Mouse (Mus musculus): ENCODE measurements around the gene Junb.

The Junb gene

DNA sequence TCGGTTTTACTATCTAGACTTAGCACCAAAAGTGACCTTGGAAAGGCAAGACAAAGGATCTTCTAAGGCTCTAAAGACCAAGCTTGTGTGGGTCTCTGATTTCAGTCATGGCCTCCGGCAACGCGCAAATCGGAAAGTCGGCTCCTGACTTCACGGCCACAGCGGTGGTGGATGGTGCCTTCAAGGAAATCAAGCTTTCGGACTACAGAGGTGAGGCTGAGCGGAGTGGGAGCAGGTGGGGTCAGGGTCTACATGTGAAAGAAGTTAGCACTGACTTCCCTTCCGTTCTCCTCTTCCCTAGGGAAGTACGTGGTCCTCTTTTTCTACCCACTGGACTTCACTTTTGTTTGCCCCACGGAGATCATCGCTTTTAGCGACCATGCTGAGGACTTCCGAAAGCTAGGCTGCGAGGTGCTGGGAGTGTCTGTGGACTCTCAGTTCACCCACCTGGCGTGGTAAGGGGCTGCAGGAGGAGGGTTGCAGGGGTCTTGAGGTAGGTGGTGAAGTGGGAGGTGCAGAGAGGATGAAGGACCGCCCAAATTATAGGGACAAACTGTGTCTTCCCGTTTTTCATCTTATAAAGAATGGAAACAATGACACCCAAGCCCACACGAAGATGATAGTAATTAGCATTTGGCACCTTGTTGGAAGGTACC, 8.3 kb downstream of the Junb start:
- peak; percentile 32 for DNase-seq

DNA sequence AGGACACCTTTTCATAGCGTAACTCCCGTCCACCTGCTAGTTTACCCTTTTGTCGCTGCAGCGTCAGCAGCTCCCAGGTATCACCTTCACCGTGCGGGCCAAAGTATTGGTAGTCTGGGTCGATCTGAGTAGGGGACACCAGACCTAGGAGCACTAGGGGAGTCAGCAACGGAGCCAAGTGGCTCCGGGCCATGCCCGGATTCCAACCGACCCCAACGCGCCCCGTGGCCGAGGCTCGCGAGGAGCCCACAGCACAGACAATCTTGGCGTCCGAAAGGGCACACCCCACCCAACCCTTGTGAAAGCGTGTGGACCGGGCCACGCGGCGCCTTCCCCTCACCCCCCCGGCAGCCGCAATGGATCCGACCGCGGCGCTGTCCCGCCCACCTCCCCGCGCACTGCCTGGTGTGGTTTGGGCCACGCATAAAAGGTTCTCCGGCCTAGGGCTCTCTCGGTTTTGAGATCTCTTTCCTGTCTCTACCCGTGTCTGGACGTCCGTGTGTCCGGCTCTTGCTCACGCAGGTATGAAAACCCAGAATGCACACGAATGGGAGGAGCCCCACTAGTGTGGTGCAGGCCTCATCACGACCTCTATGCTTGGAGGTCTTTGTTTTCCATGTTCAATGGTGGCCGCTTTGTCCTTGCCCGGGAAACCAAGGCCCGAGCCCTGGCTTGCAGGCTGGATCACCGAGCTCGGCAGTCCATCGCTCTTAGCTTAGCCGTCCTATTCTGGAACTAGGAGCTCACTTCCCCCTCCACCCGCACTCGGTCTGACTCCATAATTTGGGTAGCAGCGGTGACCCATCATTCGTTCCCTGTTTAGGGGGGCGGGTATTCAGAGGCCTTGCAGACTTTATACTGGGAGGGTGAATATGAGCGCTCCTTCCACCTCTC, 9.0 kb downstream of the Junb start, which contains the start of the genes Gm49661, Prdx2 and Rnaseh2a:
Gene Gm49661 (minus strand): TSS at position 193 of the 894 bp plus-strand sequence.
Gene Prdx2 (plus strand): TSS at position 347 of the 894 bp plus-strand sequence.
Gene Rnaseh2a (minus strand): TSS at position 527 of the 894 bp plus-strand sequence.
- peak; percentile 81 for DNase-seq

DNA sequence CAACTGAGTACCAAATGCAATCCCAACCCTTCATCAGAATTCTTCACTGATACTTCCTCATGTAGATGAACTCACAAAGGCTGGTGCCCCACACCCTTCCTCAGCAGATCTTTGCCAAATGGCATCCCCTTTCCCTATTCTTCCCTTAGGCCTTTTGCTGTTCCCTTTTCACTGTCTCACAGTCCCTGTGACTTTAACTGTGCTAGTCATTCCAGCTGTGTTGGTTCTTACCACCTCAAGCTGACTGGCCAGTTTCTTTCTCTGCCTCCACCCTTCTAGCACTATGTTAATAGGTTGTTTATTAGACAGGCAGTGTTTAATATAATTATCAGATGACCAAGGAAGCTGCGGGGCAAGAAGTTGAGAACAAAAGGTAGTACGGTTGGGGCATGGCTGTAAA, 9.9 kb downstream of the Junb start:
- DNase-seq = no peak

DNA sequence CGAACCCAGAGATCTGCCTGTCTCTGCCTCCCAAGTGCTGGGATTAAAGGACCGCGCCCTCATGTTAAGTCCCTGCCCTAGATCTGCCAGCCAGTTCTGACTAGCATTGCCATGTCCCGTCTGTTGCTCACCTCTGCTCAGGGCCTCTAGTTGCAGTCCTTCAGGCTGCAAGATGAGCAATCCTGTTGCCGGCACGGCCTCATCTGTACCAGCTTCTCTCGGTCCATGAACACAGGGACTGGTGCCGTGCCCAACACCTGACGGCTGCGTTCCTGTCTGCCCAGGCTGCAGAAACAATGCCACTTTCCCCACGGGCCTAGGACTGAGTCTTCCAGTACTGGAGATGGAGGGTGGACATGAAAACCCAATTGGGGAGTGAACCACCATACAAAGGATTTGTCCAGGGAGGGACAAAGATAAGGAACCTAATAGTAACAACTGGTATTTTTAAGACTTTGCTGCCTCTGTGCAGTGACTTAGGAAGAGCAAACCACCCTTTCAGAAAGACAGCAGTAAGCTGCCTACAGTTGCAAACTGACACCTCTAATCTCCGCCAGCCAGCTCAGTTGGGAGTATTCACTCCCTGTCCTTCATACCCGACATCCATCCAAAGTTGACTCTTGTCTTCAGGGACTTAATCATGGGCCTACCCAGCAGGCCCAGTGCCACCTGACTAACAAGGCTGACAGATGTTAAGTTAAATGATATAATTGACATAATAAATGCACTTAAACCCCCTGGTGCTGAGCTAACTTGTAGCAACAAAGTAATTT, 10.8 kb downstream of the Junb start:
- no peak for DNase-seq

DNA sequence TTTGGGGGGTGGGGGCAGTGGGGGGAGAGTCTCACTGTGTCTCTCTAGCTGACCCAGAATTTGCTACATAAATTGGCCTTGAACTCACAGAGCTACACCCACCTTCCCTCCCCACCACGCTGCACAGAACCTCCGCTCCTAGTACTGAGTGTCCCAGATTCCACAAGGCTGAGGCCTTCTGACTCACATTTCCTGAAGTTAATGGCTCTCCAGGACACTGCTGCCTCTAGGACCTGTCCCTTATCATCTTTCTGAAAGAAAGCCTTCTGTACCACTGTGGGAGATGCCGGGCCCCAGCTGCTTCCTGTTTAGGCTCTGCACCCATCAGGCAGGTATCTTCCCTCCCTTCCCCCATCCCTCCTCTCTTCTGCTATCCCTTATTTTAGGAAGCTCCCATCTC, 11.9 kb downstream of the Junb start:
- peak; percentile 54 for DNase-seq

DNA sequence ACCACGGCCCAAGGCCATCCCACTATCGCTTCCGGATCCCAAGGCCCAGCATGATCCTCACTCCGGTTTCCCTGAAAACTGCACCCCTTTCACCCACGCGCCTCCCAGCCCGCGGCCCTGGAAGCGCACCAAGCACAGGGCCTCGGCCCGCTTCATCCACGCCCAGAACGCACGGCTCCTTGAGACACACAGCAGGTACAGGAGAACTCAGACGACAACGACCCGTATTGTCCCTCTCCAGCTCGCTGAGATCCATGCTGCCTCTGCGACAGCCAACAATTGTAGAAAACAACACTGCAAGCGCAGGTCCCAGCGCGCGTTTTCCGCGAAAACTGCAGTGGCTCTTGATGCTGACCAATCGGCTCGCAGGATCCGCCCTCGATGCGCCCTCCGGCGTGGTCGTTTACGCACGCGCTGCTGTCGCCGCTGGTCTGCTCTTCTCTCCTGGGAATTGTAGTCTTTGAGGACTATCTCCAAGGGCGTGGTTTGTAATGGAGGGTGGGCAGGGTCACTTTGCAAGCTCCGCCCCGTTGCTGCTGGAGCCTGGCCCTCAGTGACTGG, 12.7 kb downstream of the Junb start:
- DNase-seq = peak; percentile 90

DNA sequence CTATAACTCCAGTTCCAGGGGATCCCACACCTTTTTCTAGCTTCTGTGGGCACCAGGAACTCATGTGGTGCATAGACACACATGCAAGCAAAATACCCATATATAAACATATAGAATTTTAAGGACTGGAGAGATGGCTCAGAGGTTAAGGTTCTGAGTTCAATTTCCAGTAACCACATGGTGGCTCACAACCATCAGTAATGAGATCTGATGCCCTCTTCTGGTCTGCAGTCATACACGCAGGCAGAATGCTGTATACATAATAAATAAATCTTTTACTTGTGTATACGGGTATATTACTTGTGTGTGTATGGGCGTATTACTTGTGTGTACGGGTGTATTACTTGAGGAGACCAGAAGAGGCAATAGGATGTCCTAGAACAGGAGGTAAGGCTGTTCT, 14.6 kb downstream of the Junb start:
- DNase-seq = no peak

DNA sequence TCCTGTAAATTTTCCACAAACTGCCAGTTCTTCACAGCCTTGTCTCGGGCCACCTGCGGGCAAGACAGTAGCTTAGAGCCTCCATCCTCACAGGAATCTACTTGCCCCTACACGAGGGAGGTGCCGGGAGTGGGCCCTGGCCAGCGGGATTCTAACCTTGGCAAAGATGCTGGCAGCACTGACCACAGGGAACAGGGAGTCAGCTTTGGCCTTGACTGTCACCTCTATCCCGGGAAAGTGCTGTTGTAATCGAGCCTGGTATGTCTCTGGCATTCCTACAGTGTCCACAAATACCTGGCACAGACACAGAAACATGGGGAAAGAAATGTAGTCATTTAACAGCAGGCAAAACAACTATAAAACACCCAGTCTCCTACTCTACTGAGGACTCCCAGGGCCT, 18.7 kb downstream of the Junb start:
- no peak for DNase-seq

DNA sequence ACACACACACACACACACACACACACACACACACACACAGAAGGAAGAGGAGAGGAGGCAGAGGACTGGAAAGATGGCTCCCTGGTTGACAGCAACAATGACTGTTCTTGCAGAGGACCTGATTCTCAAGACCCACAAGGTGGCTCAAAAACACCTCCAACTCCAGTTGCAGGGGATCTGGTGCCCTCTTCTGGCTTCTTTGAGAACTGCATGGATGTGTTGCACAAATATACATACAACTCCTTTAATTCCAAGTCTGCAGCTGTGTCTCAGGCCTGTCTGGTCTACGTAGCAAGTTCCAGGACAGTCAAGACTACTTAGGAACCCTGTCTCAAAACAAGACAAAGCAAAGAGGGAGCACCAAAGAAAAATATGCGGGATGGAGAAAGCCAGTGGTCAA, 21.8 kb downstream of the Junb start:
- peak; percentile 87 for DNase-seq

DNA sequence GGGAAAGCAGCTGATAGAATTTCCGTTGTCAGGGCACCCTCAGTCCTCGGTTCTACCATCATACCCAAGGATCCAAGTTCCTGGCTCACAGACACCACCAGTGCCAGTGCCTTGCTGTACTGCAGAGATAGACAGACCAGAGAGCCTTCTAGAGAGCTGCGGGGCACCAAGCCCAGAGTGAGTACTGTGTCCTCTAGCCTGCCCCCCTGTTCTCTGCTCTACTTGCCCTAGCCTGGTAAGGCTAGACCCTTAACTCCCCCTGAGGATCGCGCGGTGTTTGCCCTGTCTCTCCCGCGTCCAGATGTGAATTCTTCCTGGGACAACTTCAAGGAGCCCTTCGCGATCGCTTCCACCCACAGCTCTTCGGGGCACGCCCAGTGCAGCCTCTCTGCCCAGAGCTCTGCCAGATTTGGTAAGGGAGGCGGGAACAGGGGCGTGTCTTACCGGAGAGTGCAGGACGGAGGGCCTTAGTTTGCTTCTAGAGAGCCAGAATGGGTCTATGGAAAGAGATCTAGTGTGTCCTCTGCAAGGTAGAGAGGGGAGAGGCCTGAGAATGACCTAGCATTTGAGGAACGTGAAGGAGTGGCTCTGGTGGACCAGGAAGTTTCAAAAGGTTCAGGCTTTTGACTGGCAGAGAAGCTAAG, 25.8 kb downstream of the Junb start:
- DNase-seq = no peak

DNA sequence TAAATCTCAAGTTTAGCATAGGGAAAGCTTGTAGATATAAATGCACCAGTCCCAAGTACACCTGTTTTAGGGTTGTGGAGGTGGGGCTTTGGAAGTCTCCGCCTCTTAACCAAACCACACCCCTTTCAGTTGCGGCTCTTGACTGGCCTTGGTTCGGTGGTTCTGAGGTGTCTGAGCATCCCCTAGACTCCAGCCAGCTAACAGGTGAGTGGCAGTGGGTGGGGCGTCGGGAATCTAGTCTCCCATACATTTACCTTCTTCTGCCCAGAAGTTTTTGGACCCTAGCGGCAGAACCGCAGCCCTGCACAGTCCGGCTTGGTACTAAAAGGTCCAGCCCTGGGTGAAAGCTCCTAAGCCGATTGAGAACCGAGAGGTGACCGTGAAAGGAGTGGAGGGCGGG, 28.8 kb downstream of the Junb start:
- no peak for DNase-seq

DNA sequence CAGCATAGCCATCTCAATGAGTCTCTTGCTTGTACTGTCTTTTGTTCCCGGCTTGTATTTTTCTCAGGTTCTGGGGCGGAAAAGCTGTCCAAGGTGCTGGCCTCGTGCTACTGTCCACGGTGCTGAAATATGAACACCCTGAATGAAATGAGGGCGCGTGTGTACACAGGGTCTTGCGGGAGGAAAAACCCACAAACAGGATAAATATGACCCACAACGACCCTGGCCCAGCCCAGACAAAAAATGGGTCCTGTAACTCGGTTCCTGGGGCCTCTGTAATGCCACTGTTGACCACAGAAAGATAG, 31.3 kb downstream of the Junb start:
- DNase-seq = peak; percentile 68

DNA sequence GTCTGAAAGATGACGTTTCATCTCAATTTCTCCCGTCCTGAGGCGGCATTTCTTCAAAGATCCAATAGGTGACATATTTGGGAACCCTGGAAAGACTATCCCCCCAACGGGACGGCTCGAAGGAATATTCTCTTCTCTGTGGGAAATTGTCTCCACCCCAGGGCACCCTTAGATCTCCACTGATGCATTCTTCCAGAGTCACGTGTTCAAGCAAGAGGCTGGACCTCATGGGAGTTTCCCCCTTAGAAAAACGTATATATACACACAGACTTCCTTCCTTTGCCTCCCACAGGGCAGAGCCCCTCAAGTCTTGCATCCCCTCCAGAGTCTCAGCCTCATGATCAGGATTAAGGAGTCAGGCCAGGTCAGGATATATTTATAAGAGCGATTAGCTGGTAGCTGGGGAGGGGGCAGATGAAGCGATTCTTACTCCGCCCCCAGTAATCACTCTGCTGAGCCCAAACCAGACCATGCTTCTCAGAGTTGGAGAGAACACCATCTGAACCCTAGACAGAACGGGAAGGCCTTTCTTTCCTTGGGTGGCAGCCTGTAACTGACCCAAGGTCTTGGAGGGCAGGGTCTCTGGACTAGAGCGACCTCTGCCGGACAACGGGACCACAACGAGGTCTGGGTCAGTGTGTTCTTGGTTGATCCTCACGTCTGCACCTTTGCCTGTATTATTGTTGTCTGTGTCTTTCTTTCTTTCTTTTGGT, 31.8 kb downstream of the Junb start, which contains the start of gene Rtbdn:
Gene Rtbdn (plus strand): TSS at position 464 of the 713 bp plus-strand sequence.
- DNase-seq = no peak

DNA sequence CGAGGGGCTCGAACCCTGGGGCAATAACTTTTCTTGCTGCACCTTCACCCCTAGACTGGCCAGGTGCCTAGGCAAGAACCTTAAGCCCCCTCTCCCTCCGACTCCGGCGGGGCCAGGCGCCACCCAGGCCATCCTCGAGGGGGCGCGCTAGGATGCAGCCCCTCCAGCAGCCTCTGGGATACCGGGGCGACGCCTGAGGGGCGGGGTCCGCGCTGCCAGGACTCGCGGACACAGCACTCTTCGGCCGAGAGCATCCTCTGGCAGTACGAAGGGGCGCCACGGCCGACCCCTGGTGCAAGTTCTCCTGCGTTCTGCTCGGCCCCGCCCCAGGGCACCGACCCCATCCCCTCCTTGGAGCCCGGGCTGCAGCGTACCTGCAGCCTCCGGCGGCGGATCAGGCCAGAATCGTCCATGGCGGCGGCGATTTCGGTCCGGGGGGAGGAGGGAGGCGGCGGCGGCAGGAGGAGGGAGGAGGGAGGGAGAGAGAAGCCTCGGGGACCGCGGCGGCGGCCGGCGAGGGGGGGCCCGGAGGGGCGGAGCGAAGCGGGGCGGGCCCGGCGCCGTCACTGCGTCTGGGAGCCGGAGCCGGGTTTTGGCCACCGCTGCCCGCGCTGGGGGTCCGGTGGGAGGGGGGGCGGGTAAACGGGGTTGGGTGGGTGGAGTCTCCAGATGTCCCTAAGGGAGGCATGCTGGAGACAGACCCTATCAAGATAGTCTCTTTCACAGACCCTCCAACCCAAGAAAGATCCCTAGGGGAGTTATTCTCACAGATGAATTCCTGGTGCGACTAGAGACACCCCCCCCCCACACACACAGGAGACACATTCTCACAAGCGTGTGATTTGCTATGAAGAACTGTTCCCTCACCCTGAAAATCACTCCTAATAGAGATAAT, 32.6 kb downstream of the Junb start:
- DNase-seq = peak; percentile 61

DNA sequence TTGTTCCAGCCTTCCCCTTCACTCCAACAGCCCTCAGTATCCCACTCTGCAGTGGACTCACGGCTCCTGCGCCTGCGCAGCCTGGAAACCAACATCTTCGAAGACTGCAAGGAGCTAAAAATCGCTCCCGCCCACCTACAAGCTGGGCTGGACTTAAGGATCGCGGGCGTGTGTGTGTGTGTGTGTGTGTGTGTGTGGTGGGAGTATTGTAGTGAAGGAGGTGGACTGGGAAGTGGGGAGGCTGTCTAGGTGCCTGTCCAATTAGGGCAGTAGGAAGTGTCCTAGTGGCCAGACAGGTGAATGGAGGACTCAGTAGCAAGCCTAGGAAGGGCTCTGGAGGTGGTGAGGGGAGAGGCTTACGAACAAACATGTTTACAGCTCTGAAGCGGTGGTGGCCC, 33.3 kb downstream of the Junb start:
- DNase-seq = no peak

DNA sequence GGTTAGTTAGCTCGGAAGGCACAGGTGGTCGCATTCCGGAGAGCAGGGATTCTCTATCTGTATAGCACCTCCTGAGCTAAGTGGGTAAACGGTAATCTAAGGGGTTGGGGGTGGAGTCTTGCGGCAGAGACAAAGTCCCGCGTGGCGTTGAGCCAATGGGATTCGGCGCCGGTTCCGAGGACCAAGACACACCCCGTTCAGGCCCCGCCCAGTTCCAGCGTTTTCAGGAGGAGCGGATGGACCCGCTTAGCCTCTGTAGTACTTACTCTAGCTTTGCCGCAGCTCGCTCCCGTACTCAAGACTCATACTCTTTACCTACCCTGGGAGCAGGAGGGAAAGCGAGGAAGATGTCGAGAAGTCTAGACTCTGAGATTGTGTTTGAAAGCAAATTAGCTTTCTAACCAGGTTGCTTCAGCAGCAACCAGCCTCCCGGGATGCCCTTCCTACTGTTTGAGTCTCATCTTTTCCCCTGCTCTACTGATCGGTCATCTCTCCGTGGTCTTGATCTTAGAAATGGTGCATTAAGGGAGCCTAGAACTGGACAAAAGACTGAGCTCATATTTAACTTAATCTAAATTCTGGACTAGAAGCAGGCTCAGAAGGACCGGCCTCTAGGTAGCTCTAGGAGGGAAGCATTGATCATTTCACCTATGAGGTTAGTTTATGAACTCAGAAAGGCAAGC, 33.9 kb downstream of the Junb start:
- DNase-seq = peak; percentile 75

DNA sequence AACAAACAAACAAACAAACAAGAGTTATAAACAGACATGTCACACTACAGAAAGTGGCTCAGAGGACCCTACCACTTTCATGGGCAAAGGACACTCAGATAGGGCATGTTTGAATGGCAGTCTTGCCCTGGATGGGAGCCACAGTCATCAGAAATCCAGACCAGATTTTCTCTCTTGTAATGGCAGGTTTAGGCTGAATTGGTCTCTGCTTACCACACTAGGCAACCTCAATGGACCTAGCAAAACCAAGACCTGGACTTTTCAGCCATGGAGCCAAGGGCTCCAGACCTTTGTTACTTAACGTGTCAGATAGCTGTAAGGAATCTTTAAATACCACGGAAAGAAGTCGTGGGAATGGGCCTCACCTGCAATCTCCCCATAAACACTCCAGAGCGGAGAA, 34.8 kb downstream of the Junb start:
- DNase-seq = no peak

DNA sequence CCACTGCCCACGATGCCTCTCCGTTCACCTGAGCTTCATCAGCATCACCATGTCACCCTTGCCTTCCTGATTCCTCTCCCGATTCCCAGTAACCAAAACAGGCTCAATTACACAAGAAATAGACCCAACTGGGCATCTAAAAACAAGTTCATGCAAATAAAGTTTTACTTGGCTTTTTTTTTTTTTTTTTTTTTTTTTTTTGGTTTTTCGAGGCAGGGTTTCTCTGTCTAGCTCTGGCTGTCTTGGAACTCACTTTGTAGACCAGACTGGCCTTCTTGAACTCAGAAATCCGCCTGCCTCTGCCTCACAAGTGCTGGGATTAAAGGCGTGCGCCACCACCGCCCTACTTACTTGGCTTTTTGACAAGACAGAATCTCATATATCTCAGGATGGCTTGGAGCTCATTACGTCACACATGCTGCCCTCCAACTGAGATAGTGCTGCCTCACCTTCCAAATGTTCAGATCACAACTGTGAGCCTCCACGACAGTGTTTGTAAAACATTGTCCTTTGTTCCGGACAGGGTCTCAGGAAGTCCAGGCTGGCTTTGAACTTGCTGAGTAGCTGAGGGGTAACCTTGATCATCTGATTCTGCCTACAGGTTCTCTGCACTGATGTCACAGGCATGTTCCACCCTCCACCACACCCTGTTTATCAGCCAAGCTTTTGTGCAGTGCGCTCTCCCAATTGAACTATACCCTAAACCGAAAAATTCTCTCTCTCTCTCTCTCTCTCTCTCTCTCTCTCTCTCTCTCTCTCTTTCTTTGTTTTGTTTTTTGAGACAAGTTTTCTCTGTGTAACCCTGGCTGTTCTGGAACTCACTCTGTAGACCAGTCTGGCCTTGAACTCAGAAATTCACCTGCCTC, 40.7 kb downstream of the Junb start:
- DNase-seq = no peak

DNA sequence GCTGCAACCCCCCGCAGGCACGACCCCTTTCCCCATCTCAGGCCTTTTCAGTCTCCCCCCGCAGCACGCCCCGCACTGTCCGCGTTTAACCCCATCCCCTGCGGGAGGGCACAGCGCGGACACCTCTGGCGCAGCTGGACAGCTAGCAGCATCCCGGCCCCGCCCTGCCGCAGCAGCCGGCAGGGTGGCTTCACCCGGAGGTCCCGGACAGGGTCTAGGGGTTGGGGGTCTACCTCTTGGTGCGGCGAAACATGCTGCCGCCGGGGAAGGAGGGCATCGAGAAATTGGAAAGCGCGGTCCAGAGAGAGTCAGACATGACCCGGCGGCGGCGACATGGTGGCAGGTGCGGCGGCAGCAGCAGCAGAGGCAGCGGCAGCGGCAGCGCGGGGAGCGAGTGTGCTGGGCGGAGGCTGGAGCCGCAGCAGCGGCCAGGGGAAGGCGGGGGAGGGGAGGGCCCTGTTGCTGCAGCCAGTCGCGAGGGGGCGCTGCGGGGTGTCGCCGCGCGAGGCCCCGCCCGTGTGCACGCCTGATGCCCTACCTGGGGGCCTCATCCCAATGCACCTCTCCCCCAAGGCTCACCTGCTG, 41.5 kb downstream of the Junb start, which contains the start of gene Mast1:
Gene Mast1 (minus strand): TSS at position 398 of the 585 bp plus-strand sequence.
- peak; percentile 80 for DNase-seq

All from thymus, postnatal 4 days (tissue).